Mouse (Mus musculus): Measurements from ENCODE around the gene Mkln1. TPM values are rescaled to one million over a fixed set of nuclear protein-coding genes. Genes with fewer than 3 reads are reported as not detected.

Mkln1 gene
- total RNA-seq, 2 experiments from 2014 or later: 119 to 127 TPM

DNA sequence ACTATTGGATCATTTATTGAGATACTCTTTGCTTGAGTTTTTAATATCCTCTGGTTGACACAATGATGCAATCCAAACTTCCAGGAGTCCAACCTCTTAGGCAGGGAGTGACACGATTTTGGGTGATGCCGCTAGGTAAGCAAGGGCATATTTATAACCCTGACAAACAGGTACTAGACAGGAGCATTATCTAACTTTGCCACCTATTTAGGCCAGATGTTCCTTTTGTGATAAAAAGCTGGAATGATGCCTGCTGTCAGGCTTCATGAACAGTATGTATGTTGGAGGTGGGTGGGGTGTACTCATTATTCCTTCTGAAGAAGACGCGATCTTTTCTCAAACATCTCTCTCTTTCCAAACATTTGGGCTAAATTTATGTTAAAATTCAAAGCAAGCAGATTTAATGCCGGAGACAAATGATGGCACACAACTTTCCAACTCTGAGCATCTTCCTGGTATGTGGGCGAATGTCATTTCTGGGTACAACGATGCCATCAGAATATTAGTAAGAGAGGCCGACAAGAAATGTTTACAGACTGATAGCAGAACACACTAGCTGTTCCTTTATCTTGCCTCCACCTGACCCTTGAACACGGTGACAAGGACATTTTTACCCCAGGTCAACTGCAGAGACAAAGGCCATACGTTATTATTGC lies 632 bp upstream of the Mkln1 start:
- DNase-seq (ENCODE audit: low spot score in 2 of 2): no peak

DNA sequence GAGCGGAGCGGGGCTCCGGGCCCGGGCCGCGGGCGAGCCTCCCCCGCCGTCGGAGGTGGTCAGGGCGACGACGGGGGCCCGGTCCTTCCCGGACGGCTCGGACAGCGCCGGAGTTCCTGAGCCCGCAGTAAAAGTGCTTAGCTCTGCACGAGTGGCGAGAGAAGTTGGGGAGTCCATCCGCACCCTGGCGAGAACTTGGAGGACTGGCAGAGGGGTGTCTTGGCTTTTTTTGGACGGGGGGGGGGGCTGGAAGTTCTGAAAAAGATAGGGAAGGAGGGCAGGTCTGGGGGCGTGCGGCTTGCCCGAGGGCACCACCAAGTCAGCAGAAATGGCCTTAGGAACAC lies 643 bp downstream of the Mkln1 start:
- no peak for DNase-seq (ENCODE audit: low spot score in 2 of 2)

- no peak for DNase-seq (ENCODE audit: low spot score in 2 of 2)
These were observed 1.0 kb downstream of the Mkln1 start for GRCm38 (mm10) chr6:31399566-31399965.

- no peak for DNase-seq (ENCODE audit: low spot score in 2 of 2)
These were observed 12.5 kb downstream of the Mkln1 start for GRCm38 (mm10) chr6:31411017-31411416.

- no peak for DNase-seq (ENCODE audit: low spot score in 2 of 2)
These were observed 14.0 kb downstream of the Mkln1 start for GRCm38 (mm10) chr6:31412487-31412886.

- DNase-seq (ENCODE audit: low spot score in 2 of 2): no peak
These were observed 15.0 kb downstream of the Mkln1 start for GRCm38 (mm10) chr6:31413556-31413955.

DNA sequence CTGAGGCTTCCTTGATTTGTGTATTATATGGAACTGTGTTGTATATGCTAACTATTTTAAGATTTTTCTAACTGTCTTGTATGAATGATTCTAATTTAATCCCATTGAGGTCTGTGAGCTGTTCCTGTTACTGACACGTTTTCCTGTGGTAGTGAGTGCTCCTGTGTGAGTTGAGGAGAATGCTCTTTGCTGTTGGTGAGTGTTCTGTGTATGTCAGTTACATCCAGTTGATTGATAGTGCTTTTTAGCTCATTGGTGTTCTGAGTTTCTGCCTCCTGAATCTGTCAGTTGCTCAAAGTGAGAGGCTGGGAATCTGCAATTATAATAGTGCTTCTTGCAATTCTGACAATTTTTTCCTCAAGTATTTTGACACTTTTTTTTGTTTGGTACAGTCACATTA lies 15.8 kb downstream of the Mkln1 start:
- no peak for DNase-seq (ENCODE audit: low spot score in 2 of 2)

- no peak for DNase-seq (ENCODE audit: low spot score in 2 of 2)
These were observed 26.9 kb downstream of the Mkln1 start for GRCm38 (mm10) chr6:31425428-31425827.

DNA sequence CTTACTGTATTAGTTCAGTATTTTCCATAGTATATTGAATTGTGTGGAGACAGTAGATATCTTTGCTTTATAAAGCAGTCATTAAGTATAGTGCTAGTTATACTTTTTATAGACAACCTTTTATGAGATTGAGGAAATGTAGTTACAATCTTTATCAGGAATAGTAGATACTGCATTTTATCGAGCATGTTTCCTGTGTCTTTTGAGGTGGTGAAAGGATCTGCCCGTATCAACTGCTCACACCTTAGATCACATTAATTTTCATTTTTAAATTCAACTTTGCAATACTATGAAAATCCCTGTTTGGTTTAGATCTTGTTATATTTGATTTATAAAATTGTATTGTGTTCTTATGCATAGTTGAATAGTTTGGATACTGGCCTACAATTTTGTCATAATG lies 38.7 kb downstream of the Mkln1 start:
- no peak for DNase-seq (ENCODE audit: low spot score in 2 of 2)

GRCm38 (mm10) chr6:31445258-31445657 lies 46.7 kb downstream of the Mkln1 start:
- DNase-seq (ENCODE audit: low spot score in 2 of 2): no peak

- peak; percentile 23 to 40 for DNase-seq (ENCODE audit: low spot score in 2 of 2)
These were observed 55.2 kb downstream of the Mkln1 start for GRCm38 (mm10) chr6:31453735-31454134.

DNA sequence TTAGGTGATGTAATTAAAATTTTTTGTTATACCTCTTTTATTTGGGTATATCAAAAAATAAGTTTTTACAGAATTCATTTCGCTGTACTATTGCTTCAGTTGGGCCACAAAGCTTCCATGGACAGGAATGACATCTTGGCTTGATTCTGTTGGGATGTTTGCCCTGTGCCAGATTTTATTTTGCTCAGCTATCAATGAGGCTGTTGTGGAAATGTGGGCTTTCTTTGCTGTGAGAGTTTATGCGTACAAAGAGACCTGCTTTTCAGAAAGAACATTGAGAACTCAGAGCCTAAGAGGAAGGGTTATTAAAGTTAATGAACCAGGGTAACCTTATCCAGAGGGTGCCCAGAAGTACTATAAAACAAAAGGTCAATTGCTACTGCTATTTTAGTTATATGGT lies 56.8 kb downstream of the Mkln1 start:
- no peak for DNase-seq (ENCODE audit: low spot score in 2 of 2)

DNA sequence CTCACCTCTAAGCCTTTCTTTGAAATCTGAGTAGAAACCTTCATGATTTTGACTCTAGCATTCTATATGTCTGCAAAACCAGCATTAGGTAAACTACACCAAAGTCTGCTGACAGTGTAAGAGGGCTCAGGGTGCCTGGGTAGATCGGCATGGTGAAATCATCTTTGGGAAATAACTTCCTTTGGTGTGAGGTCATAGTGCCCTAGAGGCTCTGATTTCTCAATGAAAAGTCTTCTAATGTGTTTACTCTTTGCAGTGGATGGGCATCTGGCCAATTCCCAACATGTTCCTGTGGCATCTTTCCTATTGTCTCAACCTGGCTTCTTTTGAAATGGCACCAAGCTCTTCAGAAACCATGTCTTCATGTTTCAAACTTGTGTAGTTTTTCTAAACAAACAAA lies 58.5 kb downstream of the Mkln1 start:
- DNase-seq (ENCODE audit: low spot score in 2 of 2): no peak

DNA sequence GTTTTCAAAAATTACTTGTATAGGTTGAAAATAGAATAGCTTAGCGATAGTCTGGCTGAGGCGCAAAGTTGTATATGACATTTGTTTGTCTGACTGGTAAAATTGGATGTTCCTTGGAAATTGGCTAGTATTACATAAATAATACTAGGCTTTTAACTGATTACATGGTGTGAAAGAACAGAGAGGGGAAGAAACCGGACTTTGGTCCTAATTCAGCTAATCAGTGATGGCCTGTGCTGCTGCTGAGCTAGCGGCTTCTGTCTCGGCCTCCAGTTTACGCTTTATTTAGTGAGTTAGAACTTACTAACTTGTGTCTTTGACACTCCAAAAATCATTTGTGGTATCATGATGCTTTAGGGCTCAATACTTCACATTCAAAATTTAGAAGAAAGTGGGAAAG lies 70.9 kb downstream of the Mkln1 start:
- no peak for DNase-seq (ENCODE audit: low spot score in 2 of 2)

GRCm38 (mm10) chr6:31478221-31478620 lies 79.7 kb downstream of the Mkln1 start:
- no peak for DNase-seq (ENCODE audit: low spot score in 2 of 2)

DNA sequence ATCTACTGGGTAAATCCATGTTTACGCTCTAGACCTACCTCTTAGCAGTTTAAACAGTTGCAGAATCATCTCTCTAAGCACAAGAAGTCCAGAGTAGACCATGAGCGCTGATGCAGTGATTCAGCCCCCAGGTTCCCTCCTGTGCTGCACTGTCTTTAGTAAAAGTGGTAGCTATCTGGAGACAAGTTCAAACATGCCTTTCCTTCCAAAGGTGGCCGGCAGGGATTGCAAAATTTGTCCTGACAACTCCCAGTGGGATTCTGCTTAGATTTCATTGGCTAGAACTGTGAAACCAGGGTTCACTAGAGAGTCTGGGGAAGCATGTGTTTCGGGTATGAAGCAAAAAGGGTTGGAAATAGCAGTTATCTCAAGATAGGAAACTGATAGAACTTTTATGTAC lies 81.5 kb downstream of the Mkln1 start:
- DNase-seq (ENCODE audit: low spot score in 2 of 2): no peak

DNA sequence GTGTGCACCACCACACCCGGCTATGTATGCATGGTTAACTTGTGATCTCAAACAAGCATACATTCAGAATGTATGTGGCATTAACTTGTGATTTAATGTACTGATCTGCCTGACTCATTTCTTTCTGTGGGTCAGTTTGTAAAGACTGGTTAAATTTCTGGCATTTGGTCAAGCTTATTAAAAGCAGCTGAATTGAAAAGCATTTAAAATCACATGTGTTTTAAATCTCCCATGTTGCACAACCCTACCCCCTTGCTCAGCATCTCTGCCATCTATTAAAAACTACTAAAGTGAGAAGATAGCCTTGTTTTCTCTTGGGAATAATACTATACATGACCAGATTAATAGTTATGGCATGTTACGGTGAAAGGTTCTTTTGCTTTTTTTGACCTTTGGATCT lies 88.1 kb downstream of the Mkln1 start:
- DNase-seq (ENCODE audit: low spot score in 2 of 2): no peak

- no peak for DNase-seq (ENCODE audit: low spot score in 2 of 2)
These were observed 91.4 kb downstream of the Mkln1 start for GRCm38 (mm10) chr6:31489950-31490349.

DNA sequence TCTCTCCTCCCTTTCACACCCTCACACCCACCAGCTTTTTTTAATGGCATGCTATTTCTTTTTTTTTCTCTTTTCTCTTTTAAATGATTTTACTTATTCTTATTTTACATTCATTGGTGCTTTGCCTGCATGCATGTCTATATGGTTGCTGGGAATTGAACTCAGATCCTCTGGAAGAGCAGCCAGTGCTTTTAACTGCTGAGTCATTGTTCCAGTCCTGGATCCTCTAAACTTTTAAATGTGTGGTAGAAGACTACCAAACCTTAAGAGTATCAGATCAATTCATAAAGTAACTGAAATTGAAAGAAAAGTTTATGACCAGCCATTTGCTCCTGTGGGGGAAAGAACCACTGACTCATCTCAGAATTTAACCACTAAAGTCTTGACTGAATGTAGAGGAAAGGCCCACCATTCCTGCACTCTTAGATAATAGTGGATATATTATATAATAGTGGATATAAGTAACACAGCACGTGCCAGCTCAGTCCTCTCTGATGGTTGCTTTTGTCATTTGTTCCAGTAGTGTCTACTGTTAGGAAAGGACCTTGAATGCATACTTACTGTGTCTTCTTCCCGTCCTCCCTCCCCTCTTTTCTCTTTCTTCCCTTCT lies 96.7 kb downstream of the Mkln1 start:
- no peak for DNase-seq (ENCODE audit: low spot score in 2 of 2)

DNA sequence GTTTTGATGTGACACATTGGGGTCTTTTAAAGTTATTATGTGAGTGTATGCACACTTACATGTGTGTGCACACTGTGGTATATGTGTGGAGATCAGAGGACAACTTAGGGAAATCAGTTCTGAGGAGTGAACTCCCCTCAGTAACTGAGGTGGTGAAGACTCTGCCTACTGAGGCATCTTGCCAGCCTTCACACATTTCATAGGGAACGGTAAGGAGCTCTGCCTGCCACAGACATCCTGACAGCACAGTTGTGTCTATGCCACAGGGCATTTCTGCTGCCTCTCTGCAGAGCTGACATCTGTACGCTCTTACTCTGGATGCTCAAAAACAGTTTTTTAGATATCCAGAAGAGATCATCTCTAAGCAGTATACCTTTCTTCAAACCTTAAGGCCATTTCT lies 97.7 kb downstream of the Mkln1 start:
- no peak for DNase-seq (ENCODE audit: low spot score in 2 of 2)

GRCm38 (mm10) chr6:31499836-31500235 lies 101.3 kb downstream of the Mkln1 start:
- no peak for DNase-seq (ENCODE audit: low spot score in 2 of 2)

DNA sequence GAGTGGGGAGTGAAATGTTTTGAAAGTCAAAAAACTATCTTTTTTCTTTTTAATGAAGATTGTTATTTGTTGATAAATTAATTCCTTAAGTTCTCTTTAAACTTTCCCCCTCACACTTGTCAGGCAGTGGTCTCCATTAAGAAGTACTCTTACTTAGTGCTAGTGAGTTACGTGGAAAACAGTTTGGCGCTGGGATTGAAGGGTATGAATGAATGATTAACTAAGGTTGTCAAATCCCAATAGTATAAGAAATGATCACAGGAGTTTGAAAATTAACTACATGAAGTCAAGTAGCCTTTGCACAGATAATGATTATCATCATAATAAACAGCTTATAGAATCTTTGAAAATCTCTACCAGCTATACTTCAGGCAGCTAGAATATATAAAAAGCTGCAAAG lies 101.7 kb downstream of the Mkln1 start:
- no peak for DNase-seq (ENCODE audit: low spot score in 2 of 2)

GRCm38 (mm10) chr6:31500691-31501090 lies 102.2 kb downstream of the Mkln1 start:
- DNase-seq (ENCODE audit: low spot score in 2 of 2): no peak
